Mouse (Mus musculus) intestine, postnatal 0 days (tissue): ENCODE data around the gene Dst. TPM values are rescaled to one million over a fixed set of nuclear protein-coding genes. Genes with fewer than 3 reads are reported as not detected.

Experiments
- ATAC-seq: fragments of 200-750 bp; cut with Nextera tagmentation; 2 replicates; pipeline ENCODE4 v1.8.0; 2017; ENCODE audit warnings: mild to moderate bottlenecking, moderate TSS enrichment, moderate library complexity
- H3K27ac ChIP-seq: fragments of 300-500 bp; sonication (generic); 2 replicates; pipeline ENCODE4 v1.5.1; 2014; ENCODE audit warnings: mild to moderate bottlenecking, low read depth, low read length, moderate library complexity
- H3K27me3 ChIP-seq: fragments of 300-500 bp; sonication (generic); replicated peaks from 2 replicates; pipeline ENCODE4 v1.6.1; 2014; ENCODE audit warnings: low read length, mixed read lengths; ENCODE audit not compliant: control insufficient read depth, insufficient read depth
- H3K36me3 ChIP-seq: fragments of 300-500 bp; sonication (generic); 2 replicates; pipeline ENCODE4 v1.6.1; 2014; ENCODE audit warnings: mild to moderate bottlenecking, moderate library complexity; ENCODE audit not compliant: control insufficient read depth, insufficient read depth
- H3K4me1 ChIP-seq: fragments of 300-500 bp; sonication (generic); replicated peaks from 2 replicates; pipeline ENCODE4 v1.6.1; 2014; ENCODE audit warnings: antibody characterized with exemption, low read length, mixed read lengths; ENCODE audit not compliant: control insufficient read depth, insufficient read depth
- H3K4me2 ChIP-seq: fragments of 300-500 bp; sonication (generic); replicated peaks from 2 replicates; pipeline ENCODE4 v1.6.1; 2014; ENCODE audit warnings: low read depth, mild to moderate bottlenecking, moderate library complexity
- H3K4me3 ChIP-seq: fragments of 300-500 bp; sonication (generic); 2 replicates; pipeline ENCODE4 v1.5.1; 2014; ENCODE audit warnings: low read depth, low read length
- H3K9ac ChIP-seq: fragments of 300-500 bp; sonication (generic); 2 replicates; pipeline ENCODE4 v1.6.1; 2014; ENCODE audit warnings: mild to moderate bottlenecking, low read depth, low read length
- H3K9me3 ChIP-seq: fragments of 300-500 bp; sonication (generic); 2 replicates; pipeline ENCODE4 v1.6.1; 2016; ENCODE audit warnings: mixed run types; ENCODE audit not compliant: control insufficient read depth
- CTCF ChIP-seq: sonication (generic); IDR thresholded peaks from 2 replicates; pipeline ENCODE4 v1.5.1; 2016; ENCODE audit warnings: low read depth, mild to moderate bottlenecking, control low read depth, antibody characterized with exemption, moderate library complexity
- WGBS: fragments of 180-500 bp; shearing (Covaris S2); extraction: QIAGEN DNeasy Blood & Tissue Kit; methylation state at CpG from one replicate; pipeline ENCODE4 v1.1.7; 2014; 5-methylcytosine and 5-hydroxymethylcytosine counted together
- polyA plus RNA-seq: library from polyadenylated mRNA; unstranded; fragments of >200 nt; fragmentation: Nextera tagmentation; extraction: Ambion mirVana; gene quantifications from 2 replicates; pipeline ENCODE4 v1.2.1, GENCODE M21; 2015

The Dst gene
- polyA plus RNA-seq, 1 experiment from 2014 or later: 19.0 TPM

DNA sequence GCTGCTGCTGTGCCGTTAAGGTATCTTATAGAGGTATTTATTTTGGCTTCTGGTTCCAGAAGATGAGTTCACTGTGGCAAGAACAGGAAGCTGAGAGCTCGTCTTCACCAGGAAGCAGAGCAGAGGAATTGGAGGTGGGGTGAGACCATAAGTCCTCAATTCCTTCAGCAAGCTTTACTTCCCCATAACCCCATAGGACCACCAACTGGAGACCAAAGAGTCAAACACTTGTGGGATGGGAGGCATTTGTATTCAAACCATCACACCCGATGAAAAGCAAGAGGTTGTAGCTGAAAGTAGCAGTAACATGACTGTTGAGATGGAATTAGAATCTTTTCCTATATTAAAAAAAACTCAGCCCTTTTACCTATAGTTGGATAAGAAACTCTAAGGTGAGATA lies 132.0 kb downstream of the Dst start:
- no peak overlapping the region for H3K9ac ChIP-seq
- H3K4me1 ChIP-seq: no peaks in the 10 kb centered on the region
- no peak overlapping the region for H3K27ac ChIP-seq
- no peak for ATAC-seq
- H3K4me2 ChIP-seq: no peak overlapping the region
- no peak for TF ChIP-seq CTCF
- no peaks in the 10 kb centered on the region for H3K36me3 ChIP-seq
- H3K4me3 ChIP-seq: no peak overlapping the region
- 66% methylated on average over 3 of the region's 3 CpGs for WGBS
- no peaks in the 10 kb centered on the region for H3K27me3 ChIP-seq
- no peaks in the 10 kb centered on the region for H3K9me3 ChIP-seq

DNA sequence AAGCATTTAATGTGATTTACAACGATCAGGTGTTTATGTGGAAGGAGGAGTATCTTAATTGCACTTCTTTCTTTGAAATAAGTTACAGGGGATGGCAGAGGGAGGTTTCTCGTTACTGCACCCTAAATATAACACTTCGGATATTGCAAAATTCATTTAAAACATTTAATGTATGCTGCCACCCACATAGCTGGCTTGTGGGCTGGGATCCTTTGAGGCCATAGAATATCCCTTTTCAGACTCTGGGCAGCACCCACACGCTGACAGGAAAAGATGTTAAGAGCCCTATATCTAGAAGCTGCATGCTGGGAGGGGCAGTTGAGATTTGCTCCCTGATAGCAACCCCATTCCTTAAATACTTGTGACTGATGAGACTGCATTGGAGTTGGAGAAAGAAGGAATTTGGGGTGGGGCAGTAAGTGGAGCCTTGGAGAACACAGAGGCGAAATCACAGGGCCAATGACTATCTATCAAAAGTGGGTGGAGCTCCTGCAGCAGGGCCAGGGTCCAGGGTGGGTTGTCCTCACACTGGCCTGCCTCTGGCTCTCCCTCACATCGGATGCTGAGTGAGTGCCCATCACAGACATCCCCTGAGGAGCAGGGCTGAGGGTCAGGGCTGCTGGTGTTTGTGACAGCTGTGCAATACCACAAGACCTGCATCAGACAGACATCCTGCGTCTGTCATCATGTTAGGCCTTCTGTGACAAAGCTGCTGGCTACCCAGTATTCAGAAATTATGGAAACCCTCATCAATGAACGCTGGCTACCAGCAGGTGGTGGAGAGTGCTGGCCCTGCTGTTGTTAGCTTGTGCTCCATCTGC lies 133.1 kb downstream of the Dst start:
- ATAC-seq: no peak
- TF ChIP-seq CTCF: 0 out of 2 replicates have a peak, but pooled peaks have one; percentile 8
- Histone ChIP-seq H3K27me3 (no peaks in the 10 kb centered on the region), H3K4me2 (no peak overlapping the region), H3K9me3 (no peaks in the 10 kb centered on the region), H3K9ac (no peak overlapping the region), H3K4me1 (no peaks in the 10 kb centered on the region), H3K4me3 (no peak overlapping the region), H3K27ac (no peak overlapping the region), H3K36me3 (no peaks in the 10 kb centered on the region)
- 32% methylated on average over 8 of the region's 8 CpGs for whole genome bisulfite sequencing

- 80% methylated on average over 3 of the region's 3 CpGs for WGBS
- Histone ChIP-seq H3K36me3 (no peaks in the 10 kb centered on the region), H3K4me1 (no peaks in the 10 kb centered on the region), H3K9me3 (no peaks in the 10 kb centered on the region), H3K4me3 (no peak overlapping the region), H3K9ac (no peak overlapping the region), H3K4me2 (no peak overlapping the region), H3K27me3 (no peaks in the 10 kb centered on the region), H3K27ac (no peak overlapping the region)
- TF ChIP-seq CTCF: no peak
- ATAC-seq: no peak
These were observed 134.3 kb downstream of the Dst start for GRCm38 (mm10) chr1:34042299-34042698.

DNA sequence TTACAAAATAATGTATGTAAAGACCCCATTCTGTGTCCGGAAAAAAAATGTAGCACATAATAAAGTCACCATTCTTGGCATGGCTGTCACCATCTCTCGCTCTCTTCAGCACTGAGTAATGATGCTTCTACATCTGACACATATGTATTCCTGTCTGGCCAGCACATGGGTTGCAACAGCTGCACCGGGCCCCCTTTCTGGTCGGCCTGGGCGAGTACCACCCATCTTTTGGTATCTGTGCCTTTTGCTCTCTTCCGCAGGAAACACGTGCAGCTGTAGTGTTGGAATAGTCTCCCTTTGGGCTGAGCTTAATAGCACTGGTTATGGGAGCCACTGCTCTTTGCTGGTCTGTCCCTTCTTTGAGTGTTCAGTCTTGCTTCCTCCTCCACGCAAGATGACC lies 135.3 kb downstream of the Dst start:
- Histone ChIP-seq H3K27me3 (no peaks in the 10 kb centered on the region), H3K4me3 (no peak overlapping the region), H3K27ac (no peak overlapping the region), H3K4me2 (no peak overlapping the region), H3K9me3 (no peaks in the 10 kb centered on the region), H3K4me1 (no peaks in the 10 kb centered on the region), H3K9ac (no peak overlapping the region), H3K36me3 (no peaks in the 10 kb centered on the region)
- TF ChIP-seq CTCF: no peak
- ATAC-seq: no peak
- 84% methylated on average over 8 of the region's 8 CpGs for WGBS

- H3K4me1 ChIP-seq: no peaks in the 10 kb centered on the region
- H3K4me2 ChIP-seq: no peak overlapping the region
- H3K36me3 ChIP-seq: no peaks in the 10 kb centered on the region
- no peak for ATAC-seq
- 89% methylated on average over 7 of the region's 7 CpGs for WGBS
- no peak overlapping the region for H3K4me3 ChIP-seq
- no peaks in the 10 kb centered on the region for H3K27me3 ChIP-seq
- H3K9ac ChIP-seq: no peak overlapping the region
- TF ChIP-seq CTCF: no peak
- H3K9me3 ChIP-seq: no peaks in the 10 kb centered on the region
- H3K27ac ChIP-seq: no peak overlapping the region
These were observed 136.0 kb downstream of the Dst start for GRCm38 (mm10) chr1:34043836-34044550.

- no peak overlapping the region for H3K4me3 ChIP-seq
- H3K9me3 ChIP-seq: no peaks in the 10 kb centered on the region
- no peaks in the 10 kb centered on the region for H3K4me1 ChIP-seq
- 54% methylated on average over 3 of the region's 3 CpGs for WGBS
- no peaks in the 10 kb centered on the region for H3K27me3 ChIP-seq
- TF ChIP-seq CTCF: no peak
- no peaks in the 10 kb centered on the region for H3K36me3 ChIP-seq
- no peak overlapping the region for H3K9ac ChIP-seq
- ATAC-seq: no peak
- H3K4me2 ChIP-seq: no peak overlapping the region
- no peak overlapping the region for H3K27ac ChIP-seq
These were observed 136.7 kb downstream of the Dst start for GRCm38 (mm10) chr1:34044675-34045074.
